Mouse (Mus musculus): ENCODE measurements at regions not wholly inside any gene's neighbourhood (a gene's known extent, or its start where the extent isn't known, plus 50 kb on each side); places are given as distances from the start of the nearest gene placed in this dataset.

GRCm38 (mm10) chr4:95402273-95402672 lies 155.0 kb upstream of the Fggy start:
- DNase-seq, result peak in 1 of 2 experiments; percentile 5

- DNase-seq, result no peak
Observed at GRCm38 (mm10) chr4:95417075-95417474, 140.2 kb upstream of the Fggy start.

GRCm38 (mm10) chr4:95426563-95426962 lies 130.7 kb upstream of the Fggy start:
- DNase-seq, result no peak

GRCm38 (mm10) chr4:95434543-95434942 lies 122.8 kb upstream of the Fggy start:
- peak in 1 of 2 experiments; percentile 6 for DNase-seq

GRCm38 (mm10) chr4:95435080-95435479 lies 122.2 kb upstream of the Fggy start:
- DNase-seq, result no peak

GRCm38 (mm10) chr4:95439834-95440233 lies 117.5 kb upstream of the Fggy start:
- no peak for DNase-seq

GRCm38 (mm10) chr4:95443854-95444811 lies 113.2 kb upstream of the Fggy start:
- DNase-seq, result no peak

GRCm38 (mm10) chr4:95450286-95450685 lies 107.0 kb upstream of the Fggy start:
- DNase-seq, result no peak

- DNase-seq, result no peak
Observed at GRCm38 (mm10) chr4:95451831-95452230, 105.5 kb upstream of the Fggy start.

- no peak for DNase-seq
Observed at GRCm38 (mm10) chr4:95456318-95456717, 101.0 kb upstream of the Fggy start.

- no peak for DNase-seq
Observed at GRCm38 (mm10) chr4:95456943-95457342, 100.4 kb upstream of the Fggy start.

GRCm38 (mm10) chr4:95462476-95462875 lies 94.8 kb upstream of the Fggy start:
- DNase-seq, result no peak

- no peak for DNase-seq
Observed at GRCm38 (mm10) chr4:95463082-95463825, 94.1 kb upstream of the Fggy start.

GRCm38 (mm10) chr4:95466647-95467046 lies 90.7 kb upstream of the Fggy start:
- no peak for DNase-seq

- DNase-seq, result no peak
Observed at GRCm38 (mm10) chr4:95467526-95467925, 89.8 kb upstream of the Fggy start.

GRCm38 (mm10) chr4:95474726-95475406 lies 82.4 kb upstream of the Fggy start:
- no peak for DNase-seq

- peak in 1 of 2 experiments; percentile 6 for DNase-seq
Observed at GRCm38 (mm10) chr4:95476071-95476724, 81.1 kb upstream of the Fggy start.

GRCm38 (mm10) chr4:95483571-95483970 lies 73.7 kb upstream of the Fggy start:
- DNase-seq, result peak; percentile 4 to 18

GRCm38 (mm10) chr4:95487323-95487722 lies 70.0 kb upstream of the Fggy start:
- peak; percentile 43 to 64 for DNase-seq

- DNase-seq, result no peak
Observed at GRCm38 (mm10) chr4:95487969-95488368, 69.3 kb upstream of the Fggy start.

GRCm38 (mm10) chr4:95489059-95489458 lies 68.2 kb upstream of the Fggy start:
- DNase-seq, result no peak

GRCm38 (mm10) chr4:95500265-95500664 lies 57.0 kb upstream of the Fggy start:
- DNase-seq, result no peak

GRCm38 (mm10) chr4:95501164-95501563 lies 56.1 kb upstream of the Fggy start:
- no peak for DNase-seq
